Mouse (Mus musculus): ENCODE results near the gene Arpc4. TPM values are rescaled to one million over a fixed set of nuclear protein-coding genes. Genes with fewer than 3 reads are reported as not detected.

Arpc4 gene
- polyA plus RNA-seq (2014; fragmentation: Illumina TruSeq; extraction: RNeasy Lipid Tissue Mini Kit (QIAGEN cat#74804); ENCODE audit: low read depth, low replicate concordance), result 86.1 TPM

DNA sequence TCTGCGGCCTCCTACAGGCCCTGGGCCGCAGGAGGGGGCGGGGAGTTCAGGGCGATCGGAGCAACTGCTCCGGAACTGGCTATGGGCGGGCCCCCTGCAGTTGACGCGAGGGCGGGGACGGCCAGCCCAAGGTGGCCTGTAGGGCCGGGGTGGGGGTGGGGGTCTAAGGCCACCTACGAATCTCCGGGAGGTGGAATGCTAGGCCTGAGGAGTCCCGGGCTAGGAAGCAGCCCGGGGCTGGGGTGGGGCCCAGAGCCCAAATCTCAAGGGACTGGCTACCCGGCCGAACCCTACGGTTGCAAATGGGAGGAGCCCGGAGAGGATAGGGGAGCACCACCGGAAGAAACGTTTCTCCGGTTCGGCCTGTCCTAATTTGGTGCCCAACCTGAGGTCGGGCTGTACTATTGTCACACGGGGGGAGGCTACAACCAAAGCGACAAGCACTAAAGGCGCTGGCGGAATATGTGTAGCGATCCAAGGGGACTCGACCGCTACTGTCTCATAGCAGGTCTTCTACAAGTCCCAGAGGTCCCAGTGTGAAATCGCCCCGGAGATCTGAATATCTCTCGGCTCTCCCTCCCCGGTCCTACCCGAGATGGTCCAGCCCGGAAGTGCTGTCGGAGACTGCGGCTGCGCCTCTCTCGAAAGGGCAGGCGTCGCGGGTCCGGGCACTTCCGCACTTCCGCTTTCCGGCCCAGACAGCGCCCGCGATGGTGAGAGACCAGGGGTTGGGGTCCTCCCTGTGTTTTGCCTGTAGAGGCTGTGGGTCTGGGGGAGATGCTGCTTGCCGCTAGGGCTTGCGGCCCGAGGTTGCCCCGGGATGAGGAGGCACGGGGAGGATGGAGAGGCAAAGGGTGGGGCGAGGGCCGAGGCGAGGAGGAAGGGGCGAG is at the start of gene Arpc4, which contains the start of gene Tada3:
Gene Arpc4 (plus strand): TSS at position 620 of the 890 bp plus-strand sequence.
Gene Tada3 (minus strand): TSS at position 388 of the 890 bp plus-strand sequence.

DNA sequence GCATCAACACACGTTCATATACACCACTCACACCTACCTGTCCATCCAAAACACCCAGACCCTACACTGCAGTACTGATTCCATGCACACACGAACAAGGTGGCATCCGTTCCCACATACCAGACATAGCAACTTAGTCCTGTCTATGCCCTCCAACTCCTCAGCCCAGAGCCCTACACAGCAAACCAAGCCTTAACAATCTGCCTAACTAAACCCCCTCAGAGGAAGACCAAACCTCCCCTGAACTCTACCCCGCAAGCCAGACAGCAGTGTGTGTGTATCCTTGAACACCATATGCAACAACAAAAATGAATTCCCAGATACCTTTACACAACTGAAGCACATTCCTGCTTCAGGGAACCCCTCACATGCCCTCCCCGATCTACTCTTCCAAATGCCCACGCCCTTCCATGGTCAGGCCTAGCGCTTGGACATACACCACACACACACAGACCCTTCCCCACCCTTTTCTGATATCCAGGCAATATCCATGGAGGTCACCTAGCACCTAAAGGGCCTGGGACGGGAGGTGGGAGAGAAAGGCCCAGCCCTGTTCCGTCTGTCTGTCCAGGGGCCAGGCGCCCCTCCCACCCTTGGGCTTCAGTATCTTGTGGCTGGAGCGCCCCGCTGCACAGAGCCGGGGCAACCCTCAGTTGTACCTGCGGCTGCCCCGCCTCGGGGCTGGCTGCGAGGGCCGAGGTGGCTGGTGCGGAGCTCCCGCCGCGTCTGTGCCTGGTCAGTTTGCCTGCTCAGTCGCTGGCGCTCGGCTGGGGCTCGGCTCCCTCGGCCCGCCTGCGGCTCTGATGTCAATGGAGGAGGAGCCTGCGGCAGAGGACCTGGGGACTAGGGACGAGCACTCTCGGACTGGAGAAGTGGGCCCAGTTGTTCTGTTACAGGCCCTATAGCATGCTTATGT is 34.5 kb upstream of the Arpc4 start, which contains the start of gene Camk1:
Gene Camk1 (minus strand): TSS at position 808 of the 916 bp plus-strand sequence.

DNA sequence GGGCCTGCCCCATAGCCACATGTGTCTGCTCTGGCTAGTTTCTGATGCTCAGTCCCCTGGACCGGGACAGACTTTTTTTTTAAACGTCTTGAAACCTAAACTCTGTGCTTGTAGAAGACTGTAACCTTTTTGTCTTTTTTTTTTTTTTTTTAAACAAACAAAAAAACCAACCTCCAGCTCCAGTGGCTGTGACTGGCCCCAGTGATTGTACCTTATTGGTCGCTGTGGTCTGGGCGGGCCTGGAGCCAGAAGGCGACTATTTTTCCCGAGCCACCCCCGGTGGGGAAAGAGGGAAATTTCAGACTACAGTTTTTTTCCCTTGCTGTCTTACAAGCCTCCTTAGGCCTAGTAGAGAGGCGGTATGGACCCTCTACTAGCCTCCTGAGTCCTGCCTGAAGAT is 11.0 kb downstream of the Arpc4 start, which contains the start of gene Ttll3:
Gene Ttll3 (plus strand): TSS at position 301 of the 400 bp plus-strand sequence.

DNA sequence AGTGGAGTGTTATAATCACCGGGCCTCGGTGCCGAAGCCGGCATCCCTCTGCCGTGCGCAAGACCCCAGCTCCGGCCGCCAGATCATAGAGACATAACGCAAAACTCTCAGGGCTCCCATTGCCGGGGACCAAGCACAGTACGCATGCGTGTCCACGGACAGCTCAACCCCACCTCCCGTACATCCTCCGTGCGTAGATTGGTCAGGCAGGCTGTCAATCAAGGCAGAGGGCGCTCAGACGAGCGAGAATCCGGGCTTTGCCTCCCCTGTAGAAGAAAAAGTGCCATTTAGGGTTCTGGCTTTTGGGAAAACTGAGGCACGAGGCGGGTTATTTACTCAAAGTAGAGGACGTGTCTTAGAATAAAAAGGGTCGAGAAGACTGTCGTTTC is 41.3 kb downstream of the Arpc4 start, which contains the start of gene Rpusd3:
Gene Rpusd3 (minus strand): TSS at position 142 of the 389 bp plus-strand sequence.

DNA sequence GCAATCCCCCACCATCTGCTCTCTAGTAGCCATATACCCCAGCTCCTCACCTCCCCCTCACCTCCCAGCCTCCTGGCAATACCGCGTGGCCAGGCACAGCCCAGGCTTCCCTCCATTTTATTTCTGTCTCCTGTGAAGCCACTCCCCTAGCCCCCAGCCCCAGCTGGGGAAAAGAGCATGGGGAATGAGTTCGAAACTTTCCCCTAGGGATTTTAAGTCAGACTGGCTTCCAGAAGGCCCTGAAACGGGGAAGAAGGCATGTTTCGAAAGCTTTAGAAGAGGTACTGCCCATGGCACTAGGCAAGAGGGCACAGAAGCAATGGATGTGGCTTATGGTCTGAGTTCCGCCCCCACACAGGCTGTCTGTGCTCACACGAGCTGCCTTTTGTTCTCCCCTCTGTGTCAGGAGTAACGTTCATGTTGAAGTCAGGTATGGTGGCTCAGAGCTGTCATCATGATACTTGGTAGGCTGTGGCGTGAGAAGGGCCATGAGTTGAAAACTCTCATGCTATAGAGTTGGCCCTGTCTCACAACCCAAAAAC is 57.8 kb downstream of the Arpc4 start, which contains the start of gene Cidec:
Gene Cidec (minus strand): TSS at position 97 of the 542 bp plus-strand sequence.

Other genes with a start within 250 kb of the Arpc4 start
- 1.3 TPM for gene Lhfpl4, start 182.7 kb upstream of the Arpc4 start, polyA plus RNA-seq (2014; fragmentation: Illumina TruSeq; extraction: RNeasy Lipid Tissue Mini Kit (QIAGEN cat#74804); ENCODE audit: low read depth, low replicate concordance)
- 14.2 TPM for gene Mtmr14, start 140.3 kb upstream of the Arpc4 start, polyA plus RNA-seq (2014; fragmentation: Illumina TruSeq; extraction: RNeasy Lipid Tissue Mini Kit (QIAGEN cat#74804); ENCODE audit: low read depth, low replicate concordance)
- 0.52 TPM for gene Cpne9, start 95.8 kb upstream of the Arpc4 start, polyA plus RNA-seq (2014; fragmentation: Illumina TruSeq; extraction: RNeasy Lipid Tissue Mini Kit (QIAGEN cat#74804); ENCODE audit: low read depth, low replicate concordance)
- gene Brpf1, start 71.0 kb upstream of the Arpc4 start, polyA plus RNA-seq (2014; fragmentation: Illumina TruSeq; extraction: RNeasy Lipid Tissue Mini Kit (QIAGEN cat#74804); ENCODE audit: low read depth, low replicate concordance), result 3.6 TPM
- gene Ogg1, start 51.1 kb upstream of the Arpc4 start, polyA plus RNA-seq (2014; fragmentation: Illumina TruSeq; extraction: RNeasy Lipid Tissue Mini Kit (QIAGEN cat#74804); ENCODE audit: low read depth, low replicate concordance), result 2.2 TPM
- gene Camk1, start 34.1 kb upstream of the Arpc4 start, polyA plus RNA-seq (2014; fragmentation: Illumina TruSeq; extraction: RNeasy Lipid Tissue Mini Kit (QIAGEN cat#74804); ENCODE audit: low read depth, low replicate concordance), result 34.8 TPM
- gene Tada3, start 232 bp upstream of the Arpc4 start, polyA plus RNA-seq (2014; fragmentation: Illumina TruSeq; extraction: RNeasy Lipid Tissue Mini Kit (QIAGEN cat#74804); ENCODE audit: low read depth, low replicate concordance), result 2.0 TPM
- 0.58 TPM for gene Ttll3, start 11.1 kb downstream of the Arpc4 start, polyA plus RNA-seq (2014; fragmentation: Illumina TruSeq; extraction: RNeasy Lipid Tissue Mini Kit (QIAGEN cat#74804); ENCODE audit: low read depth, low replicate concordance)
- not detected for gene Rpusd3, start 41.2 kb downstream of the Arpc4 start, polyA plus RNA-seq (2014; fragmentation: Illumina TruSeq; extraction: RNeasy Lipid Tissue Mini Kit (QIAGEN cat#74804); ENCODE audit: low read depth, low replicate concordance)
- 20.4 TPM for gene Cidec, start 57.6 kb downstream of the Arpc4 start, polyA plus RNA-seq (2014; fragmentation: Illumina TruSeq; extraction: RNeasy Lipid Tissue Mini Kit (QIAGEN cat#74804); ENCODE audit: low read depth, low replicate concordance)
- 26.1 TPM for gene Jagn1, start 64.5 kb downstream of the Arpc4 start, polyA plus RNA-seq (2014; fragmentation: Illumina TruSeq; extraction: RNeasy Lipid Tissue Mini Kit (QIAGEN cat#74804); ENCODE audit: low read depth, low replicate concordance)
- gene Il17re, start 80.4 kb downstream of the Arpc4 start, polyA plus RNA-seq (2014; fragmentation: Illumina TruSeq; extraction: RNeasy Lipid Tissue Mini Kit (QIAGEN cat#74804); ENCODE audit: low read depth, low replicate concordance), result not detected
- 0.99 TPM for gene Il17rc, start 93.3 kb downstream of the Arpc4 start, polyA plus RNA-seq (2014; fragmentation: Illumina TruSeq; extraction: RNeasy Lipid Tissue Mini Kit (QIAGEN cat#74804); ENCODE audit: low read depth, low replicate concordance)
- 6.1 TPM for gene Creld1, start 105.2 kb downstream of the Arpc4 start, polyA plus RNA-seq (2014; fragmentation: Illumina TruSeq; extraction: RNeasy Lipid Tissue Mini Kit (QIAGEN cat#74804); ENCODE audit: low read depth, low replicate concordance)
- gene Prrt3, start 123.8 kb downstream of the Arpc4 start, polyA plus RNA-seq (2014; fragmentation: Illumina TruSeq; extraction: RNeasy Lipid Tissue Mini Kit (QIAGEN cat#74804); ENCODE audit: low read depth, low replicate concordance), result not detected
- 166 TPM for gene Emc3, start 153.5 kb downstream of the Arpc4 start, polyA plus RNA-seq (2014; fragmentation: Illumina TruSeq; extraction: RNeasy Lipid Tissue Mini Kit (QIAGEN cat#74804); ENCODE audit: low read depth, low replicate concordance)
- 0.82 TPM for gene Fancd2, start 153.6 kb downstream of the Arpc4 start, polyA plus RNA-seq (2014; fragmentation: Illumina TruSeq; extraction: RNeasy Lipid Tissue Mini Kit (QIAGEN cat#74804); ENCODE audit: low read depth, low replicate concordance)
- gene Fancd2os, start 222.6 kb downstream of the Arpc4 start, polyA plus RNA-seq (2014; fragmentation: Illumina TruSeq; extraction: RNeasy Lipid Tissue Mini Kit (QIAGEN cat#74804); ENCODE audit: low read depth, low replicate concordance), result not detected
- gene Brk1, start 226.7 kb downstream of the Arpc4 start, polyA plus RNA-seq (2014; fragmentation: Illumina TruSeq; extraction: RNeasy Lipid Tissue Mini Kit (QIAGEN cat#74804); ENCODE audit: low read depth, low replicate concordance), result 81.6 TPM
- gene Vhl, start 245.8 kb downstream of the Arpc4 start, polyA plus RNA-seq (2014; fragmentation: Illumina TruSeq; extraction: RNeasy Lipid Tissue Mini Kit (QIAGEN cat#74804); ENCODE audit: low read depth, low replicate concordance), result 38.0 TPM